Mouse (Mus musculus): ENCODE results near the gene Igf1r. TPM values are rescaled to one million over a fixed set of nuclear protein-coding genes. Genes with fewer than 3 reads are reported as not detected.

The Igf1r gene
- polyA plus RNA-seq, 1 experiment from 2014 or later = 36.6 TPM

DNA sequence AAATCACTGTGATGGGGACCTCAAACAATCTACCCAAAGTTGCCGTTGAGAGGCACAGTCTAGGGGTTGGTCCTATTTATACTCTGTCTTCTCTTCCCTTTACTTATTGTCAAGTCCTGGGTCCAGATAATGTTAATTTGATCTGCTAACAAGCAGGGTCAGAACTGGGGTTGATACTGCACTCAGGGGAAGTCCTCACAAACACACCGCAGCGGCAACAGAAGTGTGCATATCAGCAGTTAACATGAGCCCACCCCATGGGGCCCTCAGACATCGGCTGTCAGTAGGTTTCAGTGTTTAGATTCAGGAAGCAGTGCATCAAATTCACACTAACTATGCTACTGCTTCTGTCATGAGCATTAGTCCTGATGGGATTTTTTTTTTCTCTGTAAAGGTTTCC is 75.5 kb downstream of the Igf1r start:
- H3K4me2 ChIP-seq (replicated peaks) = no peak overlapping the region
- WGBS = 64% methylated on average over 4 of the region's 4 CpGs
- no peak for ATAC-seq (ENCODE audit: insufficient number of reproducible peaks, insufficient read depth, low FRiP score, low TSS enrichment)
- H3K4me1 ChIP-seq = peaks cover 33% of the 10 kb centered on the region
- H3K36me3 ChIP-seq = 0 out of 2 replicates have a peak, but pooled peaks cover 3% of the 10 kb centered on the region
- no peak overlapping the region for H3K27ac ChIP-seq
- H3K9ac ChIP-seq = no peak overlapping the region
- no peak overlapping the region for H3K4me3 ChIP-seq
- H3K9me3 ChIP-seq = no peaks in the 10 kb centered on the region
- H3K27me3 ChIP-seq = no peaks in the 10 kb centered on the region

DNA sequence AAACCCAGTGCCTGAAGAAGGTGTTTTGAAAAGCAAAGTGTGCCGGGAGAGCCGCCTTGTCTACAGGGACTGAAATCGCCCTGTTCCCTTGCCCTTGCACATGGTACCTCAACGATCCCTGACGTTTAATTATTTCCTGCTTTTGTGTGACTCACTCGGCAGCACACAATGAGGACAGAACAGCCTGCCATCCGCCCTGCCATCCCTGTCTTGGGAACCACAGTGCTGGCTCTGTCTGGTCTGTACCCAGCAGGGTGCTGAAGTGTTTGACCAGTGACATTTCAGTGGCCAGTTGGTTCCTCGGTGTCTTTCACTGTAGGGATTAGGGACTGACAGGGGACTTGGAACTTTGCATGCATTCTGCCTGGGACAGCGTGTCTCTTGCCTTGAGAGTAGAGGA is 78.2 kb downstream of the Igf1r start:
- H3K4me2 ChIP-seq (replicated peaks) = no peak overlapping the region
- ATAC-seq (ENCODE audit: insufficient number of reproducible peaks, insufficient read depth, low FRiP score, low TSS enrichment) = no peak
- no peaks in the 10 kb centered on the region for H3K9me3 ChIP-seq
- H3K27me3 ChIP-seq = no peaks in the 10 kb centered on the region
- no peaks in the 10 kb centered on the region for H3K36me3 ChIP-seq
- H3K4me3 ChIP-seq = no peak overlapping the region
- H3K27ac ChIP-seq = no peak overlapping the region
- peaks cover 33% of the 10 kb centered on the region for H3K4me1 ChIP-seq
- 33% methylated on average over 9 of the region's 9 CpGs for WGBS
- no peak overlapping the region for H3K9ac ChIP-seq

DNA sequence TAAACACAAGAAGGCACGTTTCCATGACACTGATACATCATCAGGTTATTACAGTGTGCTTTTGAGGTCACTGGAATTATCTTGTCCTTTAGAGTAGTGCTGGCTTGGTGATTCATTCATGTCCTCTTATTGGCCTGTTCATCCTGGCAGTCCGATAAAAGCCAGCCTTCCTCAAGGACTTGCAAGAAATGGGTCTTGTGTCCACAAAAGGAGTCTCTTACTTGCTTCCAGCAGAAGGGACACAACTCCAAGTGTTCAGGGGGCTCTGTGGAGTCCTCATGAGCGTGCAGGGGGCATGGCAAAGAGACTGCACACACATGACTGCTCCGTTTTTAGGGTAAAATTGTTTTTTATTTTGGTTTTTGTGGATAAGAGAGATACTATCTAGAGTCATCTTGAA is 83.9 kb downstream of the Igf1r start:
- 83% methylated on average over 4 of the region's 4 CpGs for WGBS

DNA sequence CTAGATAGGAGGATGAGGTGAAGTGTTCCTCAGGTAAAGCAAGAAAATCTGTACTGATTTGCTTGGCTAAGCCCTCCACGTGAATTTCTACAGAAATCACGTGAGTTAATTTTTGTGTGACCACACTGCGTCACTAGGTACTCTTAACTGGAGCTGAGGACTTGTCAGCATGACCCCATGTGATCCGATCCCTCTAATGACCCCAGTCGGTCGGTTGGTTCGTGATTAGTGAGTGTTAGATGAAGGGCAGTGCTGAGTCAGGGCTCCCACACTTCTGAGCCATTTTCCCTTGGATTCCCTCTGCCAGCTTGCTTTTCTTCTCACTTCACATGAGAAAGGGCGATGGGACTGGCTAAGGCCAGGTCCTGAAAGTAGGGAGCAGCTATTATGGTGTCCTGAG is 86.2 kb downstream of the Igf1r start:
- no peaks in the 10 kb centered on the region for H3K27me3 ChIP-seq
- H3K27ac ChIP-seq = no peak overlapping the region
- peaks cover 2% of the 10 kb centered on the region; the same call in 1 of the 2 replicates for H3K4me1 ChIP-seq
- H3K9ac ChIP-seq = no peak overlapping the region
- 61% methylated on average over 8 of the region's 8 CpGs for WGBS
- H3K9me3 ChIP-seq = no peaks in the 10 kb centered on the region
- ATAC-seq (ENCODE audit: insufficient number of reproducible peaks, insufficient read depth, low FRiP score, low TSS enrichment) = no peak
- H3K36me3 ChIP-seq = 0 out of 2 replicates have a peak, but pooled peaks cover 4% of the 10 kb centered on the region
- H3K4me3 ChIP-seq = no peak overlapping the region
- no peak overlapping the region for H3K4me2 ChIP-seq (replicated peaks)

More for the DNA sequence above, 83.9 kb downstream of the Igf1r start:
- Histone ChIP-seq H3K9me3 (no peaks in the 10 kb centered on the region), H3K36me3 (no peaks in the 10 kb centered on the region), H3K4me1 (peaks cover 6% of the 10 kb centered on the region; the same call in 1 of the 2 replicates), H3K4me2 (replicated peaks) (no peak overlapping the region), H3K4me3 (no peak overlapping the region), H3K27ac (no peak overlapping the region), H3K27me3 (no peaks in the 10 kb centered on the region), H3K9ac (no peak overlapping the region)
- ATAC-seq (ENCODE audit: insufficient number of reproducible peaks, insufficient read depth, low FRiP score, low TSS enrichment) = no peak

DNA sequence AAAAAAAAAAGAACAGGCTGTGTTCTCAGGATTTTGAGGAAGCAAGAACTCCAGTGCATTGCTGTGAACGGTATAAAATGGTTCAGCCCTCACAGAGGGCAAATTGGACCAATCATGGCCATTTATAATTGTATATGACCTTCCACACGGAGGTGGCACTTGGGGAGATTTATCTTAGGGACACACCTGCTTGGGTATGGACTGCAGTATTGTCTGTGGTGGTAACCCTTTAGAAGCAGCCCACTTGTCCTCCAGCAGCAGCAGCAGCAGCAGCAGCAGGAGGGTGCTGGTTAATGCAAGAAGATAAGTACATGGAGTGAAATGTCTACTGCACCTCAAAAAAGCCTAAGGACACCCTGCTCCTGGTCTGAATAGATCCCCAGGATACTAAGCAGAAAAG is 86.9 kb downstream of the Igf1r start:
- H3K9ac ChIP-seq = no peak overlapping the region
- no peak overlapping the region for H3K4me3 ChIP-seq
- H3K4me2 ChIP-seq (replicated peaks) = no peak overlapping the region
- H3K36me3 ChIP-seq = 0 out of 2 replicates have a peak, but pooled peaks cover 4% of the 10 kb centered on the region
- H3K27ac ChIP-seq = no peak overlapping the region
- H3K27me3 ChIP-seq = no peaks in the 10 kb centered on the region
- WGBS = 69% methylated on average over 2 of the region's 2 CpGs
- no peak for ATAC-seq (ENCODE audit: insufficient number of reproducible peaks, insufficient read depth, low FRiP score, low TSS enrichment)
- H3K4me1 ChIP-seq = no peaks in the 10 kb centered on the region
- H3K9me3 ChIP-seq = no peaks in the 10 kb centered on the region

DNA sequence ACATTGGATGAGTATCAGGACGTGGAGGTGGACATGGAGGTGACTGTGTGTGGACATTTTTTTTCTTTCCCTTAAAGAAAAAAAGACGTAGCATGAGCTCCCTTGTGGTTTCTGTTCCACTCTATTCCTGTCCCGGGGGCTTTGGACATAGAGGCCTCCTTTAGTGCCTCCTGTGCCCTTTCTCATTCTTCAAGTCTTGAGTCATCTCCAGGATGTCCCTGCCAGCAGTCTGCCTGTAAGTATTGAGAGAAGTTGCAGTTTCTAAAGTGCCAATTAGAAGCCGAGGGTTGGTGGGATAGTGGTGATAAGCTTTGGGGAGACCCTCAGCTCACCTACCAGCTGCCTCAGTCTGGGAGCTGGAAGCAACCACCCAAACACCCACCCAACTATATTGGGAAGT is 92.0 kb downstream of the Igf1r start:
- Histone ChIP-seq H3K4me1 (peaks cover 9% of the 10 kb centered on the region), H3K9ac (no peak overlapping the region), H3K9me3 (no peaks in the 10 kb centered on the region), H3K4me3 (no peak overlapping the region), H3K4me2 (replicated peaks) (no peak overlapping the region), H3K27ac (no peak overlapping the region), H3K36me3 (0 out of 2 replicates have a peak, but pooled peaks cover 4% of the 10 kb centered on the region), H3K27me3 (no peaks in the 10 kb centered on the region)
- 65% methylated on average over 4 of the region's 4 CpGs for WGBS
- no peak for ATAC-seq (ENCODE audit: insufficient number of reproducible peaks, insufficient read depth, low FRiP score, low TSS enrichment)

DNA sequence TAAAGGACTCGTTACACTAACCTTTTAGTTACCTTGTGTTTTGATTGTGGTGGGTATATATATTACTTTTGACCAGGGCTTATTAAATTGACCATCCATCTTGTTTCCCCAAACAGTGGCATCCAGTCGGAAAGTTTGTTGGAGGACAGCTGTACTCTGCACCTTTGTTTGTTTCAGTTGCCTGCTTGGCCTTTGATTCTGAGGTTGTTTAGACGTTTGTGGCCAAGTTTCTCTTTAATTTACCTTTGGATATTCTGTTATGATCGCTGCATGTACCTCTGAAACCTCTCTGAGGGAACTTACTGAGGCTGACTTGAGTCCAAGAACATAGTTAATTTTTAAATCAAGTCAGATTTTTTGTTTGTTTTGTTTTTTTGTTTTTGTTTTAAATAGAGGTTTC is 94.5 kb downstream of the Igf1r start:
- H3K9me3 ChIP-seq = no peaks in the 10 kb centered on the region
- H3K36me3 ChIP-seq = 0 out of 2 replicates have a peak, but pooled peaks cover 3% of the 10 kb centered on the region
- no peak overlapping the region for H3K9ac ChIP-seq
- H3K27me3 ChIP-seq = no peaks in the 10 kb centered on the region
- no peak for ATAC-seq (ENCODE audit: insufficient number of reproducible peaks, insufficient read depth, low FRiP score, low TSS enrichment)
- H3K4me2 ChIP-seq (replicated peaks) = no peak overlapping the region
- H3K27ac ChIP-seq = no peak overlapping the region
- H3K4me3 ChIP-seq = no peak overlapping the region
- H3K4me1 ChIP-seq = peaks cover 9% of the 10 kb centered on the region
- 77% methylated on average over 4 of the region's 4 CpGs for WGBS

DNA sequence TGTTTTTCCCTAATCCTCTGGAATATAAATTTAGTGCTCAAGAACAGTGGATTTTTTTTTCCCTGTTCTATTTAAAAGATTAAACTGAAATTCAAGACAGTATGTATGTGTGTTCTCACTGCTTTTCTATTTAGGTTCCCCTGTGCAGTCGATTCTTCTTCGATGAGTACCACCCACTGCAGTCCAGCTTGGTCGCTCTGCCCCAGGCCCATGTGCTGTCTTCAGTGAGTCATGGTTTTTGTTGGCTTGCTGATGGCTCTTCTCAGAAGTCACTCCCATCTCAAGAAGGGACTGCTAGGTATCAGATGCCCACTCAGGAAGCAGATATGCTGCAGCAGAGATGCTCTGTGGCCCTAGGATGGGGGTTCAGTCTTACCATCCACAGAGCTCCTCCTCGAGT is 95.9 kb downstream of the Igf1r start:
- no peaks in the 10 kb centered on the region for H3K9me3 ChIP-seq
- no peaks in the 10 kb centered on the region for H3K36me3 ChIP-seq
- no peak overlapping the region for H3K27ac ChIP-seq
- peaks cover 11% of the 10 kb centered on the region for H3K4me1 ChIP-seq
- 0 out of 2 replicates have a peak, but pooled peaks have one; percentile 10 for ATAC-seq (ENCODE audit: insufficient number of reproducible peaks, insufficient read depth, low FRiP score, low TSS enrichment)
- no peak overlapping the region for H3K9ac ChIP-seq
- 80% methylated on average over 4 of the region's 4 CpGs for WGBS
- H3K27me3 ChIP-seq = no peaks in the 10 kb centered on the region
- H3K4me3 ChIP-seq = no peak overlapping the region
- no peak overlapping the region for H3K4me2 ChIP-seq (replicated peaks)

DNA sequence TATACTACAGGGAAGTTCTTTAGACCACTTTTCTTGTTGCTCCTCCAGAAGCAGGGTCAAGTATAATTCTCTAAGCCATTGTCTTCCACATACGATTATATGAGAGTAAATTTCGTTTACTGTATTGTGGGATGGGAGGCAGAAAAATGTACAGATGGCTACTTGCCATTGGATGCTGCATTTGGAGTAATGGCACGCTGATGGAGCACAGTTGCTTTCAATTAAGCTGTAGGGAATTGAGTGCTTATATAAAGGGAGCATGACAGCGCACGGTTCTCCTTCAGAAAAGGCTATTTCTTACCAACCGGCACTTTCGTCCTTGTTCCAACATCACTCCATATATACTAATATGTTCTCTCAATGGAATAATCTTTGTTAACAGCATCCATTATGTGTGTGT is 96.4 kb downstream of the Igf1r start:
- Histone ChIP-seq H3K27me3 (no peaks in the 10 kb centered on the region), H3K9ac (no peak overlapping the region), H3K4me3 (no peak overlapping the region), H3K9me3 (no peaks in the 10 kb centered on the region), H3K27ac (no peak overlapping the region), H3K4me2 (replicated peaks) (no peak overlapping the region), H3K4me1 (peaks cover 16% of the 10 kb centered on the region), H3K36me3 (no peaks in the 10 kb centered on the region)
- no peak for ATAC-seq (ENCODE audit: insufficient number of reproducible peaks, insufficient read depth, low FRiP score, low TSS enrichment)
- 48% methylated on average over 7 of the region's 7 CpGs for whole genome bisulfite sequencing

DNA sequence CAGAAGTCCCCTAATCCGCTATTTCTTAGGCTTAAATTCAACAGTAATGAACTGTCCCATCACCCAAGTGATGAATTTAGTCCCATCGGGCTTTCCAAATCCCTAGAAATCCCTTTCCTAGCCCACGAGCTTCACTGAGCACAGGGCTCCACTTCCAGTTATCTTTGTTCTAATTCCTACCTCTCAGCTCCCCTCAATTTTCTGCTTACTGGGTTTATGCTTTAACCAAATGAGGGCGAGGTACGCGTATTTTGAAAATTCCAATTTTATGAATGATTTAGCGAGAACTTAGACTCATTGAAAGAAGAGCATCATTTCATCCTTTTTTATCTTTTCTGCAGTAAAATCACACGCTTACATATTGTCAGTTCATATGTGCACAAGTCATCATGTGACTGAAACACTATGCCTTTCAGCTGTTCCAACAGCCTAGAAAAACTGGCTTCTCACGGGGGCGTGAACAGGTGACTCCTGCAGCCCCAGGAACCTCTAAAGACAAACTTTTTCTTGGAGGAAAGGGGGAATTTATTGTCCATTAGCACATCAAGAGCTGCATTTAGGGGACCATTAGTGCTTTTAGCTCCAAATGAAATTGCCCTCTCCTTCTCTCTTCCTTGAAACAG is 100.5 kb downstream of the Igf1r start:
- Histone ChIP-seq H3K27me3 (no peaks in the 10 kb centered on the region), H3K9ac (no peak overlapping the region), H3K36me3 (no peaks in the 10 kb centered on the region), H3K4me1 (peaks cover 19% of the 10 kb centered on the region), H3K4me3 (no peak overlapping the region), H3K4me2 (replicated peaks) (no peak overlapping the region), H3K27ac (no peak overlapping the region), H3K9me3 (no peaks in the 10 kb centered on the region)
- no peak for ATAC-seq (ENCODE audit: insufficient number of reproducible peaks, insufficient read depth, low FRiP score, low TSS enrichment)
- WGBS = 75% methylated on average over 10 of the region's 10 CpGs

DNA sequence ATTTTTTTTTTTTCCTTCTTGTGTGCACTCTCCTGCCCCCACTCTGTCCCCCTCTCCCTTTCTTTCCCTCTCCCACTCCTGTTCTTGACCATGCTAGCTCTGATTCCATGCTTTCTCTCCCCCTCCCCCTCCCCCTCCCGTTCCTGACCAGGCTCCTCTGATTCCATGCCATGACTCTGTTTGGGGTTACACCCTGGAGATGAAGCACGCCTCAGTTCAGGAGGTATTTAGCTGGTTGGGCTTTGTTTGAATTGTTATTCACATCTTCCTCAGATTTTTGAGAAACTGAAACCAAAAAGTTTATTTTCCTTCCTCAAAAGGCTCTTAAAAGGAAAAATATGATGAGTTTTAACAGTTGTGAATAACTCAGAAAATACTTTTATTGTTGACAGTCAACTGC is 101.9 kb downstream of the Igf1r start:
- Histone ChIP-seq H3K27ac (no peak overlapping the region), H3K4me2 (replicated peaks) (no peak overlapping the region), H3K9me3 (no peaks in the 10 kb centered on the region), H3K9ac (no peak overlapping the region), H3K27me3 (no peaks in the 10 kb centered on the region), H3K4me1 (peaks cover 12% of the 10 kb centered on the region), H3K4me3 (no peak overlapping the region), H3K36me3 (no peaks in the 10 kb centered on the region)
- ATAC-seq (ENCODE audit: insufficient number of reproducible peaks, insufficient read depth, low FRiP score, low TSS enrichment) = no peak
- 30% methylated on average over 2 of the region's 2 CpGs for WGBS

DNA sequence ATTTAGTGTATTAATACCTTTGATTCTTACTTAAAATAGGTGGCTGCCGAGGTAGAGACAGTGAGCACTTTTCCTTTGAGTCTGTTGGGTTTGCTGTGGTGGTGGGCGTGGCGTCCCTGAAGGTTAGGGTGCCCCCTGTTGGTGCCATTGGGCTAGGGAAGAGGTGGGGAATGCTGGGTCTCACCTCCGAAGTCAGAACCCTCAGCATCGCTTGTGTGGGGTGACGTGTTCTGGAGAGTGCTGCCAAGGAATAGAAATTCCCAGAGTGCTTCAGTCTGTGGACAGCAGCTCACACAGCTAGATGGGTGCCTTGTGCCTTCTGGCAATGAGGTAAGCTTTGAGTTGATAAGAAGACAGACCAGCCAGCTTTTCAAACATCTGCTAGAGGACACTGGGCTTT is 102.3 kb downstream of the Igf1r start:
- Histone ChIP-seq H3K9ac (no peak overlapping the region), H3K4me2 (replicated peaks) (no peak overlapping the region), H3K27ac (no peak overlapping the region), H3K36me3 (no peaks in the 10 kb centered on the region), H3K27me3 (no peaks in the 10 kb centered on the region), H3K4me1 (peaks cover 12% of the 10 kb centered on the region), H3K9me3 (no peaks in the 10 kb centered on the region), H3K4me3 (no peak overlapping the region)
- 70% methylated on average over 6 of the region's 6 CpGs for WGBS
- ATAC-seq (ENCODE audit: insufficient number of reproducible peaks, insufficient read depth, low FRiP score, low TSS enrichment) = no peak

All from embryonic facial prominence, embryonic 12.5 days (tissue).